Mouse (Mus musculus) liver, adult 2 months (tissue): ENCODE data around the gene Rpusd4.

Source experiments
- CTCF ChIP-seq: fragments of 200-500 bp; IDR thresholded peaks from 2 replicates; pipeline ENCODE4 v1.5.1; 2011; ENCODE audit warnings: low read depth, low read length, control low read depth
- POLR2A ChIP-seq: fragments of 200-500 bp; IDR thresholded peaks from 2 replicates; pipeline ENCODE4 v1.6.1; 2011; ENCODE audit warnings: low read length, control low read depth; ENCODE audit not compliant: insufficient read depth; ENCODE audit errors: extremely low read depth

DNA sequence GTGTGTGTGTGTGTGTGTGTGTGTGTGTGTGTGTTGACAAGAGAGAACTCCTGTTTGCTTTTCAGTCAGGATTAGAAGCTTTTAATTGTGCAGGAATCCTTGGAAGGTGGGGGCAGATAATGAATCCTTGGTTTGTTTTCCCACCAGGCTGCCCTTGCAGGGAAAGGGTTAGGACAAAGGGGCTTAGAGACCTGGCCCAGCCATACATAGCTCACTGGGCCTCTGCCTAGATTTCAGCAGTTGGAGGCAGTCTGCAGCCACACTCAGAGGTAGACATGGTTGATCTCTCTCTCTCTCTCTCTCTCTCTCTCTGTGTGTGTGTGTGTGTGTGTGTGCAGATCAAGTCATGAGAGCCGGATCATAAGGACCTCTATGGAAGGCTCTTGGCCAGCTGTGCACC, 46.6 kb downstream of the Rpusd4 start:
- no peak for TF ChIP-seq CTCF
- no peak for TF ChIP-seq POLR2A
